Mouse (Mus musculus): ENCODE data around the gene S100a14. TPM values are rescaled to one million over a fixed set of nuclear protein-coding genes. Genes with fewer than 3 reads are reported as not detected.

Gene S100a14
- polyA plus RNA-seq, 1 experiment from 2014 or later: 171 TPM

GRCm38 (mm10) chr3:90525421-90525820 is 1.2 kb upstream of the S100a14 start:
- H3K9ac ChIP-seq: no peak overlapping the region
- H3K4me3 ChIP-seq: no peak overlapping the region
- no peaks in the 10 kb centered on the region for H3K9me3 ChIP-seq
- H3K27ac ChIP-seq: peak overlapping the region; percentile 73; the same call in 1 of the 2 replicates
- no peak overlapping the region for H3K4me2 ChIP-seq
- H3K36me3 ChIP-seq: no peaks in the 10 kb centered on the region
- peaks cover 13% of the 10 kb centered on the region; the same call in 1 of the 2 replicates for H3K4me1 ChIP-seq
- H3K27me3 ChIP-seq: no peaks in the 10 kb centered on the region
- WGBS: 48% methylated on average over 4 of the region's 4 CpGs
- no peak for ATAC-seq (ENCODE audit: insufficient number of reproducible peaks, low FRiP score, low TSS enrichment, low read depth)

GRCm38 (mm10) chr3:90526076-90526475 is 580 bp upstream of the S100a14 start:
- Histone ChIP-seq H3K9ac (no peak overlapping the region), H3K36me3 (no peaks in the 10 kb centered on the region), H3K4me3 (no peak overlapping the region), H3K4me2 (no peak overlapping the region), H3K4me1 (peaks cover 13% of the 10 kb centered on the region; the same call in 1 of the 2 replicates), H3K27ac (peak overlapping the region; percentile 73), H3K27me3 (no peaks in the 10 kb centered on the region), H3K9me3 (no peaks in the 10 kb centered on the region)
- peak; percentile 54; the same call in 1 of the 2 replicates for ATAC-seq (ENCODE audit: insufficient number of reproducible peaks, low FRiP score, low TSS enrichment, low read depth)
- WGBS: 62% methylated on average over 2 of the region's 2 CpGs

GRCm38 (mm10) chr3:90527291-90527873 is 726 bp downstream of the S100a14 start:
- Histone ChIP-seq H3K4me2 (peak overlapping the region; percentile 10; the same call in 1 of the 2 replicates), H3K27me3 (no peaks in the 10 kb centered on the region), H3K36me3 (no peaks in the 10 kb centered on the region), H3K9me3 (no peaks in the 10 kb centered on the region), H3K4me3 (peak overlapping the region; percentile 20), H3K9ac (no peak overlapping the region), H3K4me1 (peaks cover 13% of the 10 kb centered on the region; the same call in 1 of the 2 replicates), H3K27ac (peak overlapping the region; percentile 33; the same call in 1 of the 2 replicates)
- WGBS: 78% methylated on average over 7 of the region's 7 CpGs
- ATAC-seq (ENCODE audit: insufficient number of reproducible peaks, low FRiP score, low TSS enrichment, low read depth): no peak

GRCm38 (mm10) chr3:90531713-90532112 is 5.1 kb downstream of the S100a14 start:
- WGBS: 60% methylated on average over 5 of the region's 5 CpGs
- Histone ChIP-seq H3K36me3 (no peaks in the 10 kb centered on the region), H3K4me1 (peaks cover 4% of the 10 kb centered on the region), H3K9ac (no peak overlapping the region), H3K27me3 (no peaks in the 10 kb centered on the region), H3K9me3 (no peaks in the 10 kb centered on the region), H3K27ac (no peak overlapping the region), H3K4me3 (no peak overlapping the region), H3K4me2 (no peak overlapping the region)
- ATAC-seq (ENCODE audit: insufficient number of reproducible peaks, low FRiP score, low TSS enrichment, low read depth): no peak

- no peaks in the 10 kb centered on the region for H3K27me3 ChIP-seq
- no peaks in the 10 kb centered on the region for H3K36me3 ChIP-seq
- peaks cover 17% of the 10 kb centered on the region for H3K4me1 ChIP-seq
- ATAC-seq (ENCODE audit: insufficient number of reproducible peaks, low FRiP score, low TSS enrichment, low read depth): no peak
- no peak overlapping the region for H3K4me3 ChIP-seq
- no peaks in the 10 kb centered on the region for H3K9me3 ChIP-seq
- H3K9ac ChIP-seq: no peak overlapping the region
- H3K27ac ChIP-seq: no peak overlapping the region
- no peak overlapping the region for H3K4me2 ChIP-seq
- WGBS: 71% methylated on average over 1 of the region's 1 CpGs
Observed at GRCm38 (mm10) chr3:90535446-90535845, 8.8 kb downstream of the S100a14 start.

GRCm38 (mm10) chr3:90537141-90537904 is 10.7 kb downstream of the S100a14 start, which contains the start of gene S100a16:
S100a16 (plus strand) TSS chr3:90537254.
- Histone ChIP-seq H3K4me1 (peaks cover 28% of the 10 kb centered on the region), H3K4me2 (peak within 1 kb of the TSS; percentile 31), H3K4me3 (peak within 1 kb of the TSS; percentile 29), H3K9ac (no peak within 1 kb of the TSS), H3K9me3 (no peaks in the 10 kb centered on the region), H3K36me3 (no peaks in the 10 kb centered on the region), H3K27me3 (no peaks in the 10 kb centered on the region), H3K27ac (peak within 1 kb of the TSS; percentile 75)
- WGBS: 37% methylated on average over 10 of the region's 10 CpGs
- ATAC-seq (ENCODE audit: insufficient number of reproducible peaks, low FRiP score, low TSS enrichment, low read depth): peak; percentile 82

- Histone ChIP-seq H3K9me3 (no peaks in the 10 kb centered on the region), H3K4me2 (peak overlapping the region; percentile 31), H3K9ac (no peak overlapping the region), H3K27me3 (no peaks in the 10 kb centered on the region), H3K4me3 (peak overlapping the region; percentile 29), H3K27ac (peak overlapping the region; percentile 75), H3K4me1 (peaks cover 31% of the 10 kb centered on the region), H3K36me3 (no peaks in the 10 kb centered on the region)
- ATAC-seq (ENCODE audit: insufficient number of reproducible peaks, low FRiP score, low TSS enrichment, low read depth): no peak
- 72% methylated on average over 5 of the region's 5 CpGs for WGBS
Observed at GRCm38 (mm10) chr3:90537905-90538296, 11.2 kb downstream of the S100a14 start.

- H3K36me3 ChIP-seq: no peaks in the 10 kb centered on the region
- no peaks in the 10 kb centered on the region for H3K27me3 ChIP-seq
- peaks cover 31% of the 10 kb centered on the region for H3K4me1 ChIP-seq
- 68% methylated on average over 4 of the region's 4 CpGs for WGBS
- H3K4me2 ChIP-seq: 0 out of 2 replicates have a peak overlapping the region, but pooled peaks have one; percentile 12
- H3K9me3 ChIP-seq: no peaks in the 10 kb centered on the region
- H3K9ac ChIP-seq: no peak overlapping the region
- ATAC-seq (ENCODE audit: insufficient number of reproducible peaks, low FRiP score, low TSS enrichment, low read depth): no peak
- H3K4me3 ChIP-seq: peak overlapping the region; percentile 3; the same call in 1 of the 2 replicates
- peak overlapping the region; percentile 48; the same call in 1 of the 2 replicates for H3K27ac ChIP-seq
Observed at GRCm38 (mm10) chr3:90540904-90541303, 14.2 kb downstream of the S100a14 start.

- no peak overlapping the region for H3K27ac ChIP-seq
- H3K4me1 ChIP-seq: peaks cover 3% of the 10 kb centered on the region; the same call in 1 of the 2 replicates
- H3K36me3 ChIP-seq: no peaks in the 10 kb centered on the region
- ATAC-seq (ENCODE audit: insufficient number of reproducible peaks, low FRiP score, low TSS enrichment, low read depth): no peak
- no peak overlapping the region for H3K9ac ChIP-seq
- WGBS: 35% methylated on average over 5 of the region's 5 CpGs
- H3K4me3 ChIP-seq: no peak overlapping the region
- no peak overlapping the region for H3K4me2 ChIP-seq
- no peaks in the 10 kb centered on the region for H3K9me3 ChIP-seq
- H3K27me3 ChIP-seq: no peaks in the 10 kb centered on the region
Observed at GRCm38 (mm10) chr3:90549676-90550420, 23.2 kb downstream of the S100a14 start.

- no peak for ATAC-seq (ENCODE audit: insufficient number of reproducible peaks, low FRiP score, low TSS enrichment, low read depth)
- WGBS: 71% methylated on average over 2 of the region's 2 CpGs
- H3K4me3 ChIP-seq: no peak overlapping the region
Observed at GRCm38 (mm10) chr3:90550421-90550790, 23.8 kb downstream of the S100a14 start.

GRCm38 (mm10) chr3:90552231-90552630 is 25.6 kb downstream of the S100a14 start:
- H3K9me3 ChIP-seq: no peaks in the 10 kb centered on the region
- no peaks in the 10 kb centered on the region for H3K36me3 ChIP-seq
- H3K4me1 ChIP-seq: peaks cover 7% of the 10 kb centered on the region
- no peak overlapping the region for H3K4me3 ChIP-seq
- WGBS: 80% methylated on average over 2 of the region's 2 CpGs
- H3K4me2 ChIP-seq: no peak overlapping the region
- H3K27me3 ChIP-seq: no peaks in the 10 kb centered on the region
- no peak overlapping the region for H3K27ac ChIP-seq
- ATAC-seq (ENCODE audit: insufficient number of reproducible peaks, low FRiP score, low TSS enrichment, low read depth): no peak
- no peak overlapping the region for H3K9ac ChIP-seq

More at GRCm38 (mm10) chr3:90550421-90550790, 23.8 kb downstream of the S100a14 start:
- H3K9ac ChIP-seq: no peak overlapping the region
- no peaks in the 10 kb centered on the region for H3K9me3 ChIP-seq
- H3K4me2 ChIP-seq: no peak overlapping the region
- H3K36me3 ChIP-seq: no peaks in the 10 kb centered on the region
- no peak overlapping the region for H3K27ac ChIP-seq
- H3K4me1 ChIP-seq: peaks cover 3% of the 10 kb centered on the region; the same call in 1 of the 2 replicates
- H3K27me3 ChIP-seq: no peaks in the 10 kb centered on the region

Data from limb, embryonic 15.5 days (tissue).